Mouse (Mus musculus) left cerebral cortex, adult 8-10 months (tissue): ENCODE measurements around the gene Lamb3. TPM values are rescaled to one million over a fixed set of nuclear protein-coding genes. Genes with fewer than 3 reads are reported as not detected.

Source experiments
- DNase-seq, 2 experiments: peaks; one replicate each; pipeline ENCODE4 v3.0.0; 2022; ENCODE audit warnings: low spot score in 2 of 2
- total RNA-seq, 4 experiments: library from RNA; stranded (reverse); gene quantifications; 2 replicates each; pipeline ENCODE4 v1.2.4; 2022

Lamb3 gene
- total RNA-seq, 4 experiments from 2014 or later: 1.6 to 4.7 (median 2.1) TPM

DNA sequence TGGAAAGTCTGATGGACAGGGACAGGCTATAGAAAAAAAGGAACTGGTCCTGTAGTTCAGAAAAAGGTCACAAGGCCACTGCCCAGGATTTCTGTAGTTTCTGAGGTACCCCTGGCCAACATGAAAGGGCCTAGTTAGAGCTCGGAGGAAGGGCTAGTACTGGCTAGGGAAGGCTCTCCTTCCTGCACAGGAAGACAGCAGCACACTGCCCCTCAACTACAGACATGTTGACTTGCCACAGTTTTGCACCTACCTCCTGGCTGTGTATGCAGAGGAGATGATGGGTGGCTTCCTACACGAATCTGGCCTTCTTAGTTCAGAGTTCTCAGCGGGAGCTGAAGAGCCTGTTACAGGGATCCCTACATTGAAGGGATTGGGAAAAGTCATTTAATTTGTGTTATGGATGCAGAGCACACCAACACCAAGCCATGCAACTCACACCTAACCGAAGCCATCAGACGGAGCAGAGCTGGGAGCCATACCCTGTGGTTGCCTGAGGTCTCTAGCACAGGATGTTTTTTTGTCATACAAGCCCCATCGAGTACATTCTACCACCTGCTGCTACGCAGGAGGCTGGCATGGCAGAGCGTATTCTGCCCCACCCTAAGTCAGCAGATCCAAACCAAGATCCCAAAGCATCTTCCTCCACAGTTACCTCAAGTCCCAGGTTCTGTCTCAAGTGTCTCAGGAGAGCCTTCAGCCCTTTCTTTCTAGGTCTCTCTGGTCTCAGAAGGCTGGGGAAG, 6.7 kb upstream of the Lamb3 start:
- DNase-seq: no peak

GRCm38 (mm10) chr1:193201383-193201778, 6.1 kb upstream of the Lamb3 start, which contains the start of gene Traf3ip3:
Traf3ip3 (minus strand) TSS chr1:193201703.
- no peak for DNase-seq

DNA sequence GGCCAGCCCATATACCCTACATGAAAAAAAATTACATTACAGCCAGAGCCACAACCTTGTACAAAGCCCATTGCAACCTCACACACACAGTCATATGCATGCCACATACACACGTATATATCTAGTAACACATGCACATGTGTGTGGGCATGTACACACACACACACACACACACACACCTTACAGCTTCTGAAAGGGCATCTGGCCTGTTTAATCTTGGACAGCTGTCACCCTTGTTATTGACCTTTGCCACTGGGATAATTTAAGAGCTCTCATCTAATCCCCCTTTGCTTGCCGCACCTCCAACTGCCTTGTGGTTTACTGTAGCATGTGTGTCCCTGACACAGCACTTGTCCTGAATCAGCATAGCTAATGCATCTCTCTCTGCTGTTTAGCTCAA, 3.7 kb upstream of the Lamb3 start:
- DNase-seq: no peak

DNA sequence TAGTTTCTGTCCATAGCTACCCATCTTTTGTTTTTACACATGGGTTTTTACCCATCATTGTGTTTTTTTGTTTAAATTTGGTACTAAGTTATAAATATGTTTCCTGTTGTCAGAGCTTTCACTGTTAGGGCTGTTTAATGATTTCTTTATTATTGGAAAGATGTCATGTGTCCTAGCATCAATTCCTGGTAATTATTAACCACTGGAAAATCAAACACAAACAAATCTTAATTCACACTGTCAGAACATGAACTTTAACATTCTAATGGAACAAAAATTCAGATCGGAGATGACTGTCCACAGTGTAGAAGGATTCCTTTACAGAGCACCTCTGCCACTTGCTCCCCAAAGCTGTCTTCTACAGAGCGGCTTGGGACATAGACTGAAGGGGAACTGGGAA, 2.1 kb upstream of the Lamb3 start:
- no peak for DNase-seq

DNA sequence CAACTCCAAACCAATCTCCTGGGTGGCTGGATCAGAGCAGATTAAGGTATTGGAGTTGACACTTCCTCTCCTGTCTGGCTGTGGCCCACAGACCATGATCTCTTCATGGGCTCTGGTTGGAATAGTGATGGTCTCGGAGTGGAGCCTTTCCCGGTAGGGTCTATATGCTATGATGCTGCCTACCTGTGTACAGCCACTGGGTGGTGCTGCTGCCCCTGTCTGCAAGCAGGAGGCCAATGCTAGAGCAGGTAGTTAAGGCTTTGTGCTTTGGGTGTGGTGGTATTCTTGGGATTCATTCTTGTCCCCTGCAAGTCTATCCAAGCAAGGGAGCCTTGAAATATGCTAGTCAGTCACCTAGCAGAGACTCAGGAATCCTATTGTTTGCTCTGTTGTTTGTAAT, 679 bp downstream of the Lamb3 start:
- DNase-seq: peak; percentile 31

- no peak for DNase-seq
These were observed 3.9 kb downstream of the Lamb3 start for GRCm38 (mm10) chr1:193211371-193211770.

GRCm38 (mm10) chr1:193214053-193214452, 6.6 kb downstream of the Lamb3 start:
- DNase-seq: no peak

GRCm38 (mm10) chr1:193216000-193216399, 8.5 kb downstream of the Lamb3 start:
- DNase-seq: no peak

DNA sequence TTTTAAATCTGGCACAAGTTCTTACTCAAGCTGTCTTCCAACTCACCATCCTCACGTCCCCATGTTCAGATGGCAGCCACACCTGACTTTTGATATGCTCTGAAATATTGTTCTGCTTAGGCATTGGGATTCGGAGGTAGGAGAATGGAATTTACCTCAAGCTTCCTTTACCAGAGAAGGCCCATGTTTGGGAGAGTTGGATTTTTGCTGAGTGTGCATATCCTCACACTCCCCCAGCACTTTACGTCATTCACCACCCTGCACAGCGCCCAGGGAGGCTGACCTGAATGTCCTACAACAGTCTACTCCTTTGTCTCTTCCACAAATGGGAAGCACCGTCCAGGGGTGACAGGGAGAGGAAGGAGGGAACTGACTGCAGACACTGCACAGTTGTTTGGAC, 12.9 kb downstream of the Lamb3 start:
- DNase-seq: no peak

- no peak for DNase-seq
These were observed 18.0 kb downstream of the Lamb3 start for GRCm38 (mm10) chr1:193225531-193225930.

- no peak for DNase-seq
These were observed 18.6 kb downstream of the Lamb3 start for GRCm38 (mm10) chr1:193226114-193226513.

DNA sequence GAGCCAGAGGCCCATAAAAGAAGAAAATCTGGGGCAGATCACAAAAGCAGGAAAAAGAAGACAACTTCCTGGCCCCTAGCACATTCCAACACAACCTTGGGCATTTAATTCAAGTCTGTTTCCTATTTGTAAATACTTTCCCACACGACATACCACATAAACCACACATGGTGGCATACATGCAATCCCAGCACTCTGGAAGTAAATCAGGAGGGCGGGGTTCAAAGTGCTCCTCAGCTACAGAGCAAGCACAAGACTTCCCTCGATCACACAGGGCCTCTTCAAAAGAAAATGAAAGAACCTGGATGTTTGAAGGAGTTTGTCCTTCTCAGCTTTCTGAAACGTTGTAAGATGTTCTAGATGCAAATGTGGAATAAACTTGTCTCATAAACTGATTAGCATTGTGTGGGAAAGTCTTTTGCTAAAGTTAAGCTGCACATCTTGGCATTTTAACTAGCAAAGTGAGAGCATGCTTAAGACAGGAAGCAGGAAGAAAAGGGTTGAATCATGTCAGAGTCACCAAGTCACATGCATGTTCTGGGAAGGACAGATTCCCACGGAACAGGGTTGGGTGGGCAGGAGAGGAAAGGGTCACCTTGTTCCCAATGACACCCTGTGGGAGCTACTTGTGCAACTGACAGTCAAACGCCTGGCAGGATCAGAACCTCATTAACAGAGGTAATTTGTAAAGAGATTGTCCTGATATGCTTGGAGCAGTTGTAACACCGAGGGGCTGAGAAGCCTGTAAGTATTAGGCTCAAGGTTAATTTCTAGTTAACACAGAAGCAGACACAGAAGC, 19.4 kb downstream of the Lamb3 start:
- DNase-seq: no peak

GRCm38 (mm10) chr1:193227537-193227936, 20.0 kb downstream of the Lamb3 start:
- DNase-seq: no peak

- no peak for DNase-seq
These were observed 22.1 kb downstream of the Lamb3 start for GRCm38 (mm10) chr1:193229570-193229969.

DNA sequence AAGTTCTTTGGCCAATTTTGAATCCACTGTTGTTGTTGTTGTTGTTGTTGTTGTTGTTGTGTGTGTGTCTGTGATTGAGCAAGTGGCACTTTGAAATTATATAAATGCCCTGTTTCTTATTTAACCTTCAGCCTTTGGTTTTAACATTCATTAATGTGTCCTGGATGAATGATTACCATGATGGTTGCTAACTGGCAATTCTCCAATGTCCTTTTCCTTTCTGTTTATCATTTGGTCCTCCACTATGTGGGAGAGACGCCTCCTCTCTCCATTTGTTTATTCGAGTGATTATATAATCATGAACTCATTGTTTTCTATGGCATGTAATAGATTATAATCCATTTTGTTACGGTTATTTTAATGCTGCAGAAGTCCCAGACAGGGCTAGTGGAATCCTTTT, 23.0 kb downstream of the Lamb3 start:
- DNase-seq: no peak

- DNase-seq: no peak
These were observed 23.4 kb downstream of the Lamb3 start for GRCm38 (mm10) chr1:193230935-193231334.

- no peak for DNase-seq
These were observed 25.2 kb downstream of the Lamb3 start for GRCm38 (mm10) chr1:193232732-193233131.

DNA sequence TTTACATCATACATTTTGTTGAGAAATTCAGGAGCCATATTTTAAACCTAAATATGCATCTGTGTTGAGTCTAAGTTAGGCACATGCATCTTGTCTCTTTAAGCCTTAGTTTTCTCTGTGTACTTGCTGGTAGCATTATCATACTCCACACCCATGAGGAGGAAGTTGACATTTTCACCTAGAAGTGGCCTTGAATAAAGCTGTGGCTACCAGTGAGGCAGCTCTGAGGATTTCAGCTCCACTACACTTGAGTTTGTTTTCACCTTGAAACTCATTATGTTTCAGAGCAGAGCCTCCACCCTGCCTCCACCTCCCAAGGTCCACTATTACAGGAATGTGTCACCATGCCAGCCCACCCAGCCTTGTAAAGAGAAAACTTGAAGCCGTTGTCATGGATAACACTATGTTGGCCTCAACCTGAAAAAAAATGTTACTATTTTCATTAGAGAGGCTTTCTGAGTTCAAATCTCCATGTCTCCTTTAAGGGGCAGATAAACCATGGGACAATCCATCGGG, 26.7 kb downstream of the Lamb3 start:
- no peak for DNase-seq

- DNase-seq: no peak
These were observed 27.4 kb downstream of the Lamb3 start for GRCm38 (mm10) chr1:193234930-193235329.

GRCm38 (mm10) chr1:193238426-193238825, 30.9 kb downstream of the Lamb3 start:
- peak in 1 of 2 experiments; percentile 45 for DNase-seq

GRCm38 (mm10) chr1:193241436-193241835, 33.9 kb downstream of the Lamb3 start:
- no peak for DNase-seq

GRCm38 (mm10) chr1:193242238-193242637, 34.7 kb downstream of the Lamb3 start:
- DNase-seq: peak; percentile 56 to 92
